Mouse (Mus musculus): Measurements from ENCODE around the gene Tspyl4. TPM values are rescaled to one million over a fixed set of nuclear protein-coding genes. Genes with fewer than 3 reads are reported as not detected.

The Tspyl4 gene
- polyA plus RNA-seq, 1 experiment from 2014 or later: 262 TPM

Other genes with a start within 250 kb of the Tspyl4 start
- gene Calhm5, start 200.9 kb upstream of the Tspyl4 start, polyA plus RNA-seq (2015; fragmentation: Nextera tagmentation; extraction: Ambion mirVana): 0.45 and 0.51 TPM in 2 replicates
- 0.19 and 0.22 TPM in 2 replicates for gene Calhm6, start 169.5 kb upstream of the Tspyl4 start, polyA plus RNA-seq (2015; fragmentation: Nextera tagmentation; extraction: Ambion mirVana)
- gene Dse, start 89.7 kb upstream of the Tspyl4 start, polyA plus RNA-seq (2015; fragmentation: Nextera tagmentation; extraction: Ambion mirVana): 4.5 and 6.2 TPM in 2 replicates
- 138 TPM in 2 replicates for gene Tspyl1, start 15.3 kb upstream of the Tspyl4 start, polyA plus RNA-seq (2015; fragmentation: Nextera tagmentation; extraction: Ambion mirVana)
- gene Col10a1, start 92.5 kb downstream of the Tspyl4 start, polyA plus RNA-seq (2015; fragmentation: Nextera tagmentation; extraction: Ambion mirVana): 0.10 TPM in 1 of 2 replicates, not detected in the other
- gene Nt5dc1, start 121.1 kb downstream of the Tspyl4 start, polyA plus RNA-seq (2015; fragmentation: Nextera tagmentation; extraction: Ambion mirVana): 1.9 and 2.5 TPM in 2 replicates
- 0.75 and 0.95 TPM in 2 replicates for gene Frk, start 186.0 kb downstream of the Tspyl4 start, polyA plus RNA-seq (2015; fragmentation: Nextera tagmentation; extraction: Ambion mirVana)